Mouse (Mus musculus): ENCODE data around the gene Myh7. TPM values are rescaled to one million over a fixed set of nuclear protein-coding genes. Genes with fewer than 3 reads are reported as not detected.

The Myh7 gene
- polyA plus RNA-seq, 1 experiment from 2014 or later, result 9.3 TPM

- peaks cover 36% of the 10 kb centered on the region for H3K36me3 ChIP-seq
- no peak overlapping the region for H3K9ac ChIP-seq (replicated peaks)
- H3K4me1 ChIP-seq (replicated peaks), result no peaks in the 10 kb centered on the region
- no peaks in the 10 kb centered on the region for H3K27me3 ChIP-seq
- peak overlapping the region; percentile 3; the same call in 1 of the 2 replicates for H3K4me3 ChIP-seq (replicated peaks)
- H3K27ac ChIP-seq, result no peak overlapping the region
- no peak overlapping the region for H3K4me2 ChIP-seq
- H3K9me3 ChIP-seq, result no peaks in the 10 kb centered on the region
- WGBS, result 93% methylated on average over 16 of the region's 16 CpGs
- no peak for ATAC-seq (ENCODE audit: insufficient number of reproducible peaks, insufficient read depth, low FRiP score, low TSS enrichment, low read depth)
These were observed 22.4 kb upstream of the Myh7 start for GRCm38 (mm10) chr14:55016876-55017275.

GRCm38 (mm10) chr14:55015767-55016111 lies 21.3 kb upstream of the Myh7 start:
- under 1% methylated on average over 17 of the region's 17 CpGs for WGBS
- ATAC-seq (ENCODE audit: insufficient number of reproducible peaks, insufficient read depth, low FRiP score, low TSS enrichment, low read depth), result no peak; the same call in 1 of the 2 replicates

GRCm38 (mm10) chr14:55014991-55015766 lies 20.8 kb upstream of the Myh7 start, which contains the start of gene Ngdn:
Ngdn (plus strand) TSS chr14:55015454.
- Histone ChIP-seq H3K4me3 (replicated peaks) (peak within 1 kb of the TSS; percentile 74), H3K4me1 (replicated peaks) (no peaks in the 10 kb centered on the region), H3K36me3 (peaks cover 20% of the 10 kb centered on the region), H3K27me3 (no peaks in the 10 kb centered on the region), H3K4me2 (peak within 1 kb of the TSS; percentile 73), H3K27ac (peak within 1 kb of the TSS; percentile 94), H3K9ac (replicated peaks) (peak within 1 kb of the TSS; percentile 78), H3K9me3 (0 out of 2 replicates have a peak, but pooled peaks cover 3% of the 10 kb centered on the region)
- WGBS, result under 1% methylated on average over 36 of the region's 36 CpGs
- peak; percentile 95 for ATAC-seq (ENCODE audit: insufficient number of reproducible peaks, insufficient read depth, low FRiP score, low TSS enrichment, low read depth)

More at GRCm38 (mm10) chr14:55015767-55016111, 21.3 kb upstream of the Myh7 start:
- peak overlapping the region; percentile 73 for H3K4me2 ChIP-seq
- peak overlapping the region; percentile 74 for H3K4me3 ChIP-seq (replicated peaks)
- H3K27me3 ChIP-seq, result no peaks in the 10 kb centered on the region
- 0 out of 2 replicates have a peak, but pooled peaks cover 3% of the 10 kb centered on the region for H3K9me3 ChIP-seq
- H3K9ac ChIP-seq (replicated peaks), result peak overlapping the region; percentile 78
- H3K4me1 ChIP-seq (replicated peaks), result no peaks in the 10 kb centered on the region
- peak overlapping the region; percentile 73 for H3K27ac ChIP-seq
- peaks cover 25% of the 10 kb centered on the region for H3K36me3 ChIP-seq

GRCm38 (mm10) chr14:55014591-55014990 lies 20.2 kb upstream of the Myh7 start:
- H3K9me3 ChIP-seq, result 0 out of 2 replicates have a peak, but pooled peaks cover 3% of the 10 kb centered on the region
- peak overlapping the region; percentile 44 for H3K4me3 ChIP-seq (replicated peaks)
- peak overlapping the region; percentile 56 for H3K9ac ChIP-seq (replicated peaks)
- peaks cover 20% of the 10 kb centered on the region for H3K36me3 ChIP-seq
- ATAC-seq (ENCODE audit: insufficient number of reproducible peaks, insufficient read depth, low FRiP score, low TSS enrichment, low read depth), result peak; percentile 64
- H3K27ac ChIP-seq, result peak overlapping the region; percentile 94
- no peaks in the 10 kb centered on the region for H3K4me1 ChIP-seq (replicated peaks)
- peak overlapping the region; percentile 62 for H3K4me2 ChIP-seq
- 0% methylated on average over 27 of the region's 27 CpGs for WGBS
- H3K27me3 ChIP-seq, result no peaks in the 10 kb centered on the region

GRCm38 (mm10) chr14:55011116-55011515 lies 16.7 kb upstream of the Myh7 start:
- Histone ChIP-seq H3K27me3 (no peaks in the 10 kb centered on the region), H3K4me1 (replicated peaks) (no peaks in the 10 kb centered on the region), H3K36me3 (no peaks in the 10 kb centered on the region), H3K9me3 (0 out of 2 replicates have a peak, but pooled peaks cover 3% of the 10 kb centered on the region), H3K4me3 (replicated peaks) (no peak overlapping the region), H3K4me2 (no peak overlapping the region), H3K9ac (replicated peaks) (no peak overlapping the region), H3K27ac (no peak overlapping the region)
- 63% methylated on average over 4 of the region's 4 CpGs for WGBS
- no peak for ATAC-seq (ENCODE audit: insufficient number of reproducible peaks, insufficient read depth, low FRiP score, low TSS enrichment, low read depth)

- Histone ChIP-seq H3K9ac (replicated peaks) (no peak overlapping the region), H3K27ac (no peak overlapping the region), H3K4me1 (replicated peaks) (no peaks in the 10 kb centered on the region), H3K27me3 (no peaks in the 10 kb centered on the region), H3K36me3 (no peaks in the 10 kb centered on the region), H3K4me2 (no peak overlapping the region), H3K4me3 (replicated peaks) (no peak overlapping the region), H3K9me3 (0 out of 2 replicates have a peak, but pooled peaks cover 3% of the 10 kb centered on the region)
- no peak for ATAC-seq (ENCODE audit: insufficient number of reproducible peaks, insufficient read depth, low FRiP score, low TSS enrichment, low read depth)
- WGBS, result 77% methylated on average over 8 of the region's 8 CpGs
These were observed 14.0 kb upstream of the Myh7 start for GRCm38 (mm10) chr14:55008417-55008816.

GRCm38 (mm10) chr14:55007120-55007908 lies 12.9 kb upstream of the Myh7 start:
- Histone ChIP-seq H3K9ac (replicated peaks) (no peak overlapping the region), H3K27me3 (no peaks in the 10 kb centered on the region), H3K36me3 (no peaks in the 10 kb centered on the region), H3K4me1 (replicated peaks) (no peaks in the 10 kb centered on the region), H3K4me2 (no peak overlapping the region), H3K4me3 (replicated peaks) (no peak overlapping the region), H3K9me3 (0 out of 2 replicates have a peak, but pooled peaks cover 3% of the 10 kb centered on the region), H3K27ac (no peak overlapping the region)
- ATAC-seq (ENCODE audit: insufficient number of reproducible peaks, insufficient read depth, low FRiP score, low TSS enrichment, low read depth), result no peak
- WGBS, result 89% methylated on average over 9 of the region's 9 CpGs

- no peak overlapping the region for H3K4me3 ChIP-seq (replicated peaks)
- 0 out of 2 replicates have a peak, but pooled peaks cover 3% of the 10 kb centered on the region for H3K9me3 ChIP-seq
- WGBS, result 57% methylated on average over 3 of the region's 3 CpGs
These were observed 12.1 kb upstream of the Myh7 start for GRCm38 (mm10) chr14:55006541-55006940.

GRCm38 (mm10) chr14:55005967-55006366 lies 11.5 kb upstream of the Myh7 start:
- H3K27me3 ChIP-seq, result no peaks in the 10 kb centered on the region
- no peaks in the 10 kb centered on the region for H3K4me1 ChIP-seq (replicated peaks)
- H3K4me2 ChIP-seq, result no peak overlapping the region
- ATAC-seq (ENCODE audit: insufficient number of reproducible peaks, insufficient read depth, low FRiP score, low TSS enrichment, low read depth), result no peak
- H3K4me3 ChIP-seq (replicated peaks), result no peak overlapping the region
- H3K36me3 ChIP-seq, result no peaks in the 10 kb centered on the region
- WGBS, result 77% methylated on average over 8 of the region's 8 CpGs
- no peak overlapping the region for H3K27ac ChIP-seq
- H3K9ac ChIP-seq (replicated peaks), result no peak overlapping the region
- 0 out of 2 replicates have a peak, but pooled peaks cover 1% of the 10 kb centered on the region for H3K9me3 ChIP-seq

More at GRCm38 (mm10) chr14:55006541-55006940, 12.1 kb upstream of the Myh7 start:
- no peaks in the 10 kb centered on the region for H3K4me1 ChIP-seq (replicated peaks)
- no peaks in the 10 kb centered on the region for H3K36me3 ChIP-seq
- no peak for ATAC-seq (ENCODE audit: insufficient number of reproducible peaks, insufficient read depth, low FRiP score, low TSS enrichment, low read depth)
- no peak overlapping the region for H3K9ac ChIP-seq (replicated peaks)
- H3K4me2 ChIP-seq, result no peak overlapping the region
- H3K27me3 ChIP-seq, result no peaks in the 10 kb centered on the region
- no peak overlapping the region for H3K27ac ChIP-seq

- Histone ChIP-seq H3K9me3 (no peaks in the 10 kb centered on the region), H3K4me3 (replicated peaks) (no peak overlapping the region), H3K27me3 (no peaks in the 10 kb centered on the region), H3K36me3 (no peaks in the 10 kb centered on the region), H3K4me2 (no peak overlapping the region), H3K27ac (no peak overlapping the region), H3K4me1 (replicated peaks) (no peaks in the 10 kb centered on the region), H3K9ac (replicated peaks) (no peak overlapping the region)
- WGBS, result 79% methylated on average over 2 of the region's 2 CpGs
- ATAC-seq (ENCODE audit: insufficient number of reproducible peaks, insufficient read depth, low FRiP score, low TSS enrichment, low read depth), result no peak
These were observed 11.1 kb upstream of the Myh7 start for GRCm38 (mm10) chr14:55005506-55005905.

All from limb, embryonic 12.5 days (tissue).